Mouse (Mus musculus) lung, adult 10 weeks (tissue): ENCODE results near the gene Zfp143. TPM values are rescaled to one million over a fixed set of nuclear protein-coding genes. Genes with fewer than 3 reads are reported as not detected.

Source experiments
- polyA plus RNA-seq: library from polyadenylated mRNA; stranded (reverse); fragments of 350-450 nt; fragmentation: Illumina TruSeq; extraction: RNeasy Lipid Tissue Mini Kit (QIAGEN cat#74804); gene quantifications from one replicate; pipeline ENCODE4 v1.2.3, GENCODE M21; 2014; ENCODE audit warnings: low read depth, low replicate concordance; ENCODE audit not compliant: insufficient read depth

Zfp143 gene
- 6.8 TPM for polyA plus RNA-seq

DNA sequence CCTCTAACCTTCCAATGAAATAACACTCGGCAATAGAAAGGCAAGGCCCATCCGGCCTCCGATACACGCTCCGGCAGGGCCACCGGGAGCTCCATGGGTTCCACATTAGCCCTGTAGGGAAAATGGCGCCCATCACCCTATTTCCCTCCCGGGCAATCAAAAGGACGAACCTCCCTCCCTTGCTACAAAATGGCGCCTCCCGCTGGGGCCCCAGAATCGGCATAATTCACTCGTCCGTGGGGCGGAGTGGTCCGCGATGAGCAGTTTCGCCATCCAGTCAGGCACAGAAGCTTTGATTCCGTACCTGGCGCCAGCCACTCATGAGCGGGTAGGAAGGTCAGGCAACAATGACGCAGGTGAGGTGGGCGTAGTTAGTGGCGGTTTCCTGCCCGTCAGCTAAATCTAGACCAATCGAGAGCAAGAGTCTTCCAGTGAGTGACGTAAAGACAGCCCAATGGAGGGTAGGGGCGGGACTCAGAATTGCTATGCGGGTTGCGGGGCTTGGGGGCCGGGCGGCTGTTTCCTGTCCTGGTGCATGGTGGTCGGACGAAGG lies at the start of gene Zfp143:
TSS of gene Zfp143 (plus strand) at position 19 of the 553 bp plus-strand sequence.

DNA sequence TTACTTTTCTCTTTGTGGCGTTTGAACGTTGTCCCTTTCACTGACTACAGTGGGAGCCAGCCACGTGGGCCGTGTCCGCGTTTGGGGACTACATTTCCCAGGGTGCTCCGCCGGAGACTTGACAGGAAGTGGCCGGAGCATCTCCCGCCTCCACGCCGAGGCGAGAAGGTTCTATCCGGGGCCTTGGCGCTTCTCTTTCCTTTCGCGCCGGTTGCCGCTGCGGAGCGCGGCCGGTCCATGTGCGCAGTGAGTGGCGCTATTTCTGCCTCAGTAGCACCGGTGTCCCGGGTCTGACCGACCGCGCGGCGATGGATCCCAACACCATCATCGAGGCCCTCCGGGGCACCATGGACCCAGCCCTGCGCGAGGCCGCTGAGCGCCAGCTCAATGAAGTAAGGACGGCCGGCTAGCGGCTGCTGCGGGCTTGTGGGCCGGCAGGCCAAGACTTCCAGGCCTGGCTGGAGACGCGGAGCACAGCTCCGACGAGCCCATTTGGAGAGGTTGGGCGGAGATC lies 42.8 kb upstream of the Zfp143 start, which contains the start of gene Ipo7:
TSS of gene Ipo7 (plus strand) at position 158 of the 514 bp plus-strand sequence.

DNA sequence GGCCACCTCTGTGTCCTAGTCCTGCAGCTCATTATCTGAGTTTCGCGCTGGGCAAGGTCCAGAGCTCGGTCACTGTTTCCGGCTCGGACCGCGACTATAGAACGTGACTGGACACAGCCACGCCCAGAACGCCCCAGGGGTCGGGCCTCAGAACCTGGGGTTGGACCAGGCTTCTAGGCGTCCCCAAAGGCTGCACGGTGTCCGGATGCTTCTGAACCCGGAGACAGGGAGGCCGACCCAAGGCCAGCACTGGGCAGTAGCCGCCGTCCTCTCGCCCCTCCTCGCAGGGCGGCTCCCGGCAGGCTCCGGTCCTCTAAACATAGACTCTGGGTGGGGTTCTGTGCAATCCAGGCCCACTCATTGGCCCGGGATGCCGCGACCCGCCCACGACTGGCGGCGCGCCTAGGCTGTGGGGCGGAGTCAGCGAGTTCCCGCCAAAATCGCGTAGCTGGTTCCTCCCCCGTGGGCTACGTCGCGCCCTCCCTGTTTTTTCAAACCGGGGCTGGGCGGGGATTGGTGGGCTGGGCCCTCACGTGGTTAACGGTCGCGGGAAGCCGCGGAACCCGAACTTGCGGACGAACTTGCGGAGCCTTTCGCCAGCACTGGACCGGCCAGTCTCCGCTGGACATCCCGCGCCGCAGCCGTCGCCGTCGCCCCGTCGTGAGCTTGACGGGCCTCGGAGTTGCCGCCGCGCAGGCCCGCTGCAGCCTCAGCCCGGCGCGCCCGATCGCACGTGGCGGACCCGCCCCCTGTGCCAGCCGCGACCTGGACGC lies 60.7 kb downstream of the Zfp143 start, which contains the start of gene Wee1:
TSS of gene Wee1 (plus strand) at position 531 of the 773 bp plus-strand sequence.

Other genes with a start within 250 kb of the Zfp143 start
- gene Scube2, start 195.5 kb upstream of the Zfp143 start, polyA plus RNA-seq, result 6.5 TPM
- 69.5 TPM for gene Dennd5a, start 100.7 kb upstream of the Zfp143 start, polyA plus RNA-seq
- 30.8 TPM for gene Tmem41b, start 74.3 kb upstream of the Zfp143 start, polyA plus RNA-seq
- gene Ipo7, start 42.9 kb upstream of the Zfp143 start, polyA plus RNA-seq, result 29.3 TPM
- 2.5 TPM for gene Wee1, start 60.8 kb downstream of the Zfp143 start, polyA plus RNA-seq
- gene Swap70, start 160.5 kb downstream of the Zfp143 start, polyA plus RNA-seq, result 27.2 TPM